Mouse (Mus musculus) heart, adult 2 months (tissue): ENCODE results near the gene Cog7.

Experiments
- CTCF ChIP-seq: fragments of 200-600 bp; IDR thresholded peaks from 2 replicates; pipeline ENCODE4 v1.8.1; 2022; ENCODE audit warnings: antibody characterized with exemption, mild to moderate bottlenecking, moderate library complexity
- EP300 ChIP-seq: fragments of 200-500 bp; IDR thresholded peaks from 2 replicates; pipeline ENCODE4 v1.6.1; 2011; ENCODE audit warnings: low read depth, low read length, control low read depth; ENCODE audit not compliant: insufficient read depth
- POLR2A ChIP-seq: fragments of 200-500 bp; IDR thresholded peaks from 2 replicates; pipeline ENCODE4 v1.6.1; 2011; ENCODE audit warnings: mild to moderate bottlenecking, low read depth, low read length, control low read depth; ENCODE audit not compliant: insufficient read depth

- TF ChIP-seq POLR2A (no peak), CTCF (no peak), EP300 (no peak)
Measured at GRCm38 (mm10) chr7:121954891-121955669, 26.4 kb downstream of the Cog7 start.
